Mouse (Mus musculus) E14TG2a.4 (cell line): ENCODE results near the gene Tmem201.

ENCODE experiments used
- H3K27me3 ChIP-seq: 2 replicates; pipeline ENCODE4 v1.6.1; 2014; ENCODE audit warnings: low read length, control low read depth; ENCODE audit not compliant: insufficient read depth
- H3K36me3 ChIP-seq: 2 replicates; pipeline ENCODE4 v1.6.1; 2014; ENCODE audit warnings: low read length, control low read depth; ENCODE audit not compliant: insufficient read depth
- H3K4me1 ChIP-seq: replicated peaks from 2 replicates; pipeline ENCODE4 v1.6.1; 2014; ENCODE audit warnings: low read depth, low read length, control low read depth
- H3K4me3 ChIP-seq: replicated peaks from 2 replicates; pipeline ENCODE4 v1.5.1; 2014; ENCODE audit warnings: mild to moderate bottlenecking, low read length
- H3K9me3 ChIP-seq: 2 replicates; pipeline ENCODE4 v1.6.1; 2014; ENCODE audit warnings: low read length, control low read depth
- CTCF ChIP-seq: conservative IDR thresholded peaks from 2 replicates; pipeline ENCODE4 v1.5.1; 2014; ENCODE audit warnings: low read length
- NANOG ChIP-seq: IDR thresholded peaks from 2 replicates; pipeline ENCODE4 v1.6.1; 2014; ENCODE audit warnings: borderline replicate concordance, low read length, mixed read lengths
- POU5F1 ChIP-seq: IDR thresholded peaks from 2 replicates; pipeline ENCODE4 v1.6.1; 2014; ENCODE audit warnings: low read length, borderline replicate concordance

The Tmem201 gene

DNA sequence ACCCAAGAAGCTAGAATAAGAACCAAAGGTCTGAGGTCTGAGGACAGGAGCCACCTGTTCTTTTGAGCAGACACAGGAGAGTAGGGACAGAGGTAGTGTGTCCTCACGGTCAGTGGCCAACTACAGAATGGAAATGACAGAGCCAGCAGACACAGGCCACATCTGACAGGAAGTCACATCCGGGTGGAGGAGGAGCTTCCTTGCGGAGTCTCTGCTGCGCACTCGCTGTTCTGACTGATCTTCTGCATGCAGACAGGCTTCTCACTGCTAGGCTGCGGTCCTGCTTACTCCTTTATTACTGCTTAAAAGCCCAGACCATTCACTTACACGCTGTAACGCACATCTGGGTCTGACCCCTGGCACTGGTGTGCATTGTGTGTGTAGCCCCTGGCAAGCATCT, 9.0 kb downstream of the Tmem201 start:
- Histone ChIP-seq H3K9me3 (no peaks in the 10 kb centered on the region), H3K4me1 (peaks cover 95% of the 10 kb centered on the region), H3K27me3 (no peaks in the 10 kb centered on the region), H3K36me3 (peaks cover 90% of the 10 kb centered on the region), H3K4me3 (0 out of 2 replicates have a peak overlapping the region, but pooled peaks have one; percentile 59)
- no peak for TF ChIP-seq CTCF
- TF ChIP-seq POU5F1: no peak
- TF ChIP-seq NANOG: no peak

DNA sequence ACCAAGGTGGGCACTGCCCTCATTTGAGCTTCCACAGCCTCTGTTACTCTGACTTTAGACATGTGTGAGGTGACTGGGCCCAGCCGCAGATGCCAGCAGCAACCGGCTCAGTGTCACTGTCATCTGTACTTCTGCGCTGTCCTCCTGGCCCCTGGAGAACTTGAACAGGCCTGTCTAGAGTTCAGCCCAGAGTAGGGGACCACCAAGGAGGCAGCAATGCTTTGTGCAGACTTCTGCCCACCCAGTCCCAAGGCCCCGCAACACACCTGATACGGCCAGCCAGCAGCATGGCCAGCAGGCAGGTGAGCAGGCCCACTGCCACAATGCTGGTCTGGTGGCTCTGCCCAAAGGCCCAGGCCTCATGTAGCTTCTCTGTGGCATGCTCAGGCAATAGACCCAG, 10.2 kb downstream of the Tmem201 start:
- TF ChIP-seq POU5F1: no peak
- TF ChIP-seq CTCF: no peak
- TF ChIP-seq NANOG: no peak

DNA sequence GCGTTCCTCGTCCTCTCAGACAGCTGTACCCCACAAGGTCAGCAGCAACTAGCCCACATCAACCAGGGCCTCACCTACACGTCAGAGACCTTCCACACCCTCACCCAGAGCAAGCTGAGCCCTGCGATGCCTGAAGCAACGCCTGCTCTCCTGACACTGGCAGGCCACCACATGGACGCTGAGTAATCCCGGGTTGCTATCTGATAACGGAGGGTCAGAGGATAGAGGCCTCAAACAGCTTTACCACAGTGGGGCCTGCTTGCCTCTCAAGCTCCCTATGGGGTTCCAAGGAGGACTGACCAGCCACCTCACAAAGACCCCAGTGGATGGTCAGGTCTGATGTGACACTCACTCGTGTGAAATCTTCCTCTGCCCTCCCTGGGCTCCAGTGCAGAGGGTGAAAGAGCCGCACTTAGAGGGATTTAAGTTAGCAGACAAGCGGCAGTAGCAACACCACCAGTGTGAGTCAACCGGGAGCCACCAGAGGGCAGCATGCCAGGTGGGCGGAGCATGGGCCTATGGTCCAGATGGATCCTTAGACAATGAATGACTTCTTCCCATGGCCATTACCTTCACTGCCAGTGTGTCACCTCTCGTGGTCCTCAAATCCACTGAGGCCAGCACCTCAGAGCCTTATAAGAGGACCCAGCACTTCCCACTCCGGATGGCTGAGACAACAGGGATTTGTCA, 12.0 kb downstream of the Tmem201 start:
- H3K9me3 ChIP-seq: no peaks in the 10 kb centered on the region
- peak overlapping the region; percentile 17; the same call in 1 of the 2 replicates for H3K4me3 ChIP-seq
- no peaks in the 10 kb centered on the region for H3K27me3 ChIP-seq
- peaks cover 91% of the 10 kb centered on the region for H3K4me1 ChIP-seq
- TF ChIP-seq POU5F1 (no peak), CTCF (peak; percentile 82), NANOG (no peak)
- H3K36me3 ChIP-seq: peaks cover 99% of the 10 kb centered on the region

More for the DNA sequence above, 10.2 kb downstream of the Tmem201 start:
- peaks cover 99% of the 10 kb centered on the region for H3K36me3 ChIP-seq
- H3K4me1 ChIP-seq: peaks cover 91% of the 10 kb centered on the region
- no peaks in the 10 kb centered on the region for H3K27me3 ChIP-seq
- no peaks in the 10 kb centered on the region for H3K9me3 ChIP-seq
- H3K4me3 ChIP-seq: peak overlapping the region; percentile 13; the same call in 1 of the 2 replicates

DNA sequence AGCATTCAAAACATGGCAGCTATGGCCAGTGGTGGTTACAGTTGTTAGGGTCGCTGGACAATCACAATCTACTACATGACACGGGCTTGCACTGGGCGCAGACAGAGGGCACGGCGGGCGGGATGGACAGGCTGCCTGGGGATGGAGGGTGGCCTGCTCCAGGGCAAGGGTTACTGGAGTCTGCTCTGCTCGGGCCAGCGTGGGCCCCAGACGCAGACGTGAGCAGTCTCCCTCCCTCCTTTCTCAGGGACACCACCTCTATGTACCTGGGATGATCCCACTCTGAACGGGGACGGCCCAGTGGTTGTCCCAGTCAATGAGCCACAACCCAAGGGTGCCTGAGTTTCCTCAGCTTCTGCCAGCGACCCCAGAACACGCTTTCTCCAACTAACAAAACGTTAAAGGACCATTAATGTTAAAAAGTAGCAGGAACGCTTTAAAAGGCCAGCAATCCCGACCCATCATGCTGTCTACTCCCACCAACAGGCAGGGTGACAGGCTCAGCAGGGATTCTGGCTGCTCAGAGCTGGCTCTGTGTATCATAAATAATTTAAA, 12.9 kb downstream of the Tmem201 start:
- Histone ChIP-seq H3K27me3 (no peaks in the 10 kb centered on the region), H3K9me3 (no peaks in the 10 kb centered on the region), H3K4me3 (peak overlapping the region; percentile 58), H3K4me1 (peaks cover 92% of the 10 kb centered on the region), H3K36me3 (peaks cover 99% of the 10 kb centered on the region)
- no peak for TF ChIP-seq POU5F1
- TF ChIP-seq NANOG: no peak
- no peak for TF ChIP-seq CTCF

DNA sequence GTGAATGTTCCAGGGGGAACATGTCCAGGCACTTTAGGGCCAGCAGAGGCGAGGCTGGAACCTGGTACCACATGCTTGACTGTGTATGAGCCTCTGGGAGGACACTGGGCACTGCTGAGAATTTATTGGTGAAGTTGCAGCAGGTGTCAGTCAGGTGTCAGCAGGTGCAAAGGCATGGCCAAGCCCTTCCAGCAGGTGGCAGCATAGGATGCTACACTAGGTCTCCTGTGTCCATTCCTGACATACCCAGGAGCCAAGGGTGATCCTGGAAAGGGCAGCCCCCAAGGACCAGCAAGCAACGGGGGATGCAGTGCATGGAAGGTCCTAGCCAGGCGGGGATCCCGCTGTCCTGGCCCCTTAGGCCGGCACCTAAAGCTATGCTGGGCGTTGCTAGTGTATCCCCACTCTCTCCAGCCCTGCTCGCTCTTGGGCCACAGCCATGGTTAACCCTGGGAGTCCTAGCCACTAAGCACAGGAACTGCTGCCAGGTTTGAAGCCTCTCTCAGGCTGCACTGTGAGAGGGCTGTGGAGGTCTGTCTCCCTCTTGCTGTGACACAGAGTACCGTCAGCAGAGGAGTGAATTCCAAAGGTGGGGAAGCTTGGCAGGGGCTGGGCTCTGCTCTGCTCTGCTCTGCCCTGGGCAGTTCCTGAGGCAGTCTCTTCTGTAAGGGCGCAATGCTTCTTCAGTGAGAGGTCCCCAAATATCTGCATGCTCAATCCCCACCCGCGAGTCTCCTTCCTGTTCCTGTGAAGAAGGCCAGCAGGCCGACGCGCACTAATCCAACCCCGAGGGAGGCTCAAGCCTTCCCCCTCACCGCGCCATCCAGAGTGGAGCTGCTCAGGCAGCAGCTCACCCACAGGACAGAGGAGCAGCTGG, 13.8 kb downstream of the Tmem201 start:
- peaks cover 98% of the 10 kb centered on the region for H3K36me3 ChIP-seq
- TF ChIP-seq NANOG (no peak), CTCF (peak; percentile 69), POU5F1 (no peak)
- H3K9me3 ChIP-seq: no peaks in the 10 kb centered on the region
- no peaks in the 10 kb centered on the region for H3K27me3 ChIP-seq
- H3K4me3 ChIP-seq: peak overlapping the region; percentile 58
- peaks cover 90% of the 10 kb centered on the region for H3K4me1 ChIP-seq

DNA sequence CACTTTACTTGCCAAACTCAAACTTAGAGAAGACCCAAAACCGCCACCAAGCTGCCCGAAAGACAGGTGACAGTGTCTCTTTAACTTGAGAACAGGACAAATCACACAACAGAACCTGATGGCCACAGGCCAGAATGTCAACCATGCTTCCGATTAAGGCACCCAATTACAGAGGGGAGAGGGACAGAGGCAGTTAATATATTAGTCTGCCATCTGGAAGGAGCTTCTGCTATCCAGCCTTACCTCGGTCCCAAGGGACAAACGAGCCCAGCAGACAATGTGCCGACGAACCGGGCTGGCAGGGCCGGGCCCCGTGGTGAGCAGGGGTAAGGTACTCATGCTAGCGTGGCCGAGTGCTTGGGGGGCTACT, 14.8 kb downstream of the Tmem201 start:
- peaks cover 98% of the 10 kb centered on the region for H3K36me3 ChIP-seq
- TF ChIP-seq POU5F1: no peak
- no peak for TF ChIP-seq NANOG
- no peak for TF ChIP-seq CTCF
- no peak overlapping the region for H3K4me3 ChIP-seq
- peaks cover 90% of the 10 kb centered on the region for H3K4me1 ChIP-seq
- no peaks in the 10 kb centered on the region for H3K9me3 ChIP-seq
- H3K27me3 ChIP-seq: no peaks in the 10 kb centered on the region

DNA sequence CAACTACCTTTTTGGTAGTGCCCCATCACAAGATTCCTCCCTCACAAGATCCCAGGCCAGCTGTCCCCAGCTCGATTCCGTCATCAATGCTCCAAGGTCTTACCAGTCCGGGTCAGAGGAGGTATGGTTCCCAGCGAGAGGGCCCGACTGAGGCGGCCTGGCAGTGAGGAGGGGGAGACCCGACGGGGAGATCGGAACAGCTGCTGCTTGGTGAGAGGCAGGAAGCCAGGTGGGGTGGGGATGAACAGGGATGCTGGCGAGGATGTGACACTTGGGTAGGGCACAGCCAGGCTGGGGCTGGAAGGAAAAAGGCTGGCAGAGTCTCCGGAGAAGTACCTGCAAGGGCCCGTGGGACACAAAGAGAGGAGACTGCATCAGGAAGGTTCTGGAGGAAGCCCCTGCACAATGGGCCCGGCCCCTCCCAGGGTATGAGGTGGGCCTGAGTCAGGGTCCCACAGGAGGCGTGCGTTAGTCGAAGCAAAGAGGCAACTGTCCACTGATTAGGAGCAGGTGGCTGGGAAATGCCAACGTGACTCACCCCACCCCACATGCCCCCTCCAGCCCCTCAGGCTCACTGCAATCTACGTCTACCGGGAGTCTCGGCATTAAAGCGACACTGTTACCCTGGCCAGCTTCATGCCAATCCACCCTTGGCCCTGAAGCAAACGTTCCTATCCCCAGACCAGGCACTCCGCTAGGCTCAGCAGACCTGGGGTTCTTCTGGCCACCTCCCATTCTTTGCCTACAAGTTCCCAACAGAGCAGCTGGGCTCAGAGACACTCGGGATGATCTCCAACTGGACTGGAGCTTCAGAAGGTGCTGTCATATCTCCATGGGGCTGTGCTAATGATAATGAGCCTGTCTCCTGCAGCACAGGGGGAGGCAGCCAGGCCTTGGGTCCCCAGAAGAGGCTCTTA, 15.5 kb downstream of the Tmem201 start:
- no peaks in the 10 kb centered on the region for H3K27me3 ChIP-seq
- H3K4me1 ChIP-seq: peaks cover 86% of the 10 kb centered on the region
- H3K36me3 ChIP-seq: peaks cover 98% of the 10 kb centered on the region
- no peak overlapping the region for H3K4me3 ChIP-seq
- H3K9me3 ChIP-seq: no peaks in the 10 kb centered on the region
- TF ChIP-seq POU5F1 (no peak), NANOG (no peak), CTCF (no peak)

DNA sequence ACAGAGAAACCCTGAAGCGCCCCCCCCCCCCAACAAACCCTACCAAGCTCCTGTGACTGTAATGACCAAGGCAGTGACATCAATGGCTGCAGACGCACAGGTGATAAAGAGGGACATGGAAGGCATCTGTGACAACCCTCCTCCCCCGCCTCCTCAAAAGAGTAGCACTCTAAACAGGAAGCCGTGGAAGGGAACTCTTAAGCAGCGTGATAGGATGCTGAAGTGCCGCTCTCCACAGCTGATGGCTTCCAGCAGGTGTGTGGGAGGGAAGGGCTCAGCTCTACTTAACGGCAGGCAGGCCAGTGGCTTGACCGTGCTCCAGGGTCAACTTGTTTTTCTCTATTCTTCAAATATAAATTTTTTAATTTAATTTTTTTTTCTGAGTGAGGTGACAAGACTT, 16.7 kb downstream of the Tmem201 start:
- H3K4me3 ChIP-seq: no peak overlapping the region
- H3K36me3 ChIP-seq: peaks cover 98% of the 10 kb centered on the region
- TF ChIP-seq CTCF (no peak), NANOG (no peak), POU5F1 (no peak)
- peaks cover 82% of the 10 kb centered on the region for H3K4me1 ChIP-seq
- H3K27me3 ChIP-seq: no peaks in the 10 kb centered on the region
- no peaks in the 10 kb centered on the region for H3K9me3 ChIP-seq
